Mouse (Mus musculus) forebrain, embryonic 15.5 days (tissue): ENCODE results near the gene Ski. TPM values are rescaled to one million over a fixed set of nuclear protein-coding genes. Genes with fewer than 3 reads are reported as not detected.

Experiments used
- ATAC-seq: fragments of 200-750 bp; cut with Nextera tagmentation; replicated peaks from 2 replicates; pipeline ENCODE4 v1.8.0; 2017; ENCODE audit warnings: mild to moderate bottlenecking, moderate TSS enrichment, moderate library complexity
- H3K27ac ChIP-seq: fragments of 300-500 bp; sonication (generic); replicated peaks from 2 replicates; pipeline ENCODE4 v1.5.1; 2015; ENCODE audit warnings: mild to moderate bottlenecking, inconsistent platforms
- H3K27me3 ChIP-seq: fragments of 300-500 bp; sonication (generic); 2 replicates; pipeline ENCODE4 v1.6.1; 2015; ENCODE audit warnings: inconsistent platforms
- H3K36me3 ChIP-seq: fragments of 300-500 bp; sonication (generic); 2 replicates; pipeline ENCODE4 v1.6.1; 2015; ENCODE audit warnings: mild to moderate bottlenecking, inconsistent platforms
- H3K4me1 ChIP-seq: fragments of 300-500 bp; sonication (generic); 2 replicates; pipeline ENCODE4 v1.6.1; 2015; ENCODE audit warnings: inconsistent platforms
- H3K4me2 ChIP-seq: fragments of 300-500 bp; sonication (generic); replicated peaks from 2 replicates; pipeline ENCODE4 v1.6.1; 2015; ENCODE audit warnings: mild to moderate bottlenecking, inconsistent platforms
- H3K4me3 ChIP-seq: fragments of 300-500 bp; sonication (generic); 2 replicates; pipeline ENCODE4 v1.5.1; 2015; ENCODE audit warnings: mild to moderate bottlenecking, inconsistent platforms
- H3K9ac ChIP-seq: fragments of 300-500 bp; sonication (generic); replicated peaks from 2 replicates; pipeline ENCODE4 v1.6.1; 2015; ENCODE audit warnings: mild to moderate bottlenecking, inconsistent platforms
- H3K9me3 ChIP-seq: fragments of 300-500 bp; sonication (generic); 2 replicates; pipeline ENCODE4 v1.6.1; 2016; ENCODE audit warnings: inconsistent platforms
- WGBS: fragments of 180-500 bp; shearing (Covaris S2); methylation state at CpG from one replicate; pipeline ENCODE4 v1.1.7; 2015; ENCODE audit warnings: mixed read lengths; 5-methylcytosine and 5-hydroxymethylcytosine counted together
- polyA plus RNA-seq: library from polyadenylated mRNA; unstranded; fragments of >200 nt; fragmentation: Nextera tagmentation; extraction: Ambion mirVana; gene quantifications from 2 replicates; pipeline ENCODE4 v1.2.1, GENCODE M21; 2015

The Ski gene
- polyA plus RNA-seq, 1 experiment from 2014 or later, result 14.3 TPM

GRCm38 (mm10) chr4:155246691-155247105 lies 24.3 kb upstream of the Ski start:
- peak; percentile 36 for ATAC-seq
- Histone ChIP-seq H3K9ac (no peak overlapping the region), H3K36me3 (no peaks in the 10 kb centered on the region), H3K9me3 (no peaks in the 10 kb centered on the region), H3K4me1 (peaks cover 34% of the 10 kb centered on the region), H3K27me3 (no peaks in the 10 kb centered on the region), H3K27ac (peak overlapping the region; percentile 78), H3K4me3 (no peak overlapping the region), H3K4me2 (no peak overlapping the region)
- WGBS, result 55% methylated on average over 12 of the region's 12 CpGs

GRCm38 (mm10) chr4:155245770-155246492 lies 23.5 kb upstream of the Ski start:
- no peak for ATAC-seq
- Histone ChIP-seq H3K27me3 (no peaks in the 10 kb centered on the region), H3K4me1 (peaks cover 26% of the 10 kb centered on the region), H3K4me3 (no peak overlapping the region), H3K4me2 (no peak overlapping the region), H3K36me3 (no peaks in the 10 kb centered on the region), H3K27ac (peak overlapping the region; percentile 78), H3K9ac (0 out of 2 replicates have a peak overlapping the region, but pooled peaks have one; percentile 1), H3K9me3 (no peaks in the 10 kb centered on the region)
- 74% methylated on average over 6 of the region's 6 CpGs for WGBS

DNA sequence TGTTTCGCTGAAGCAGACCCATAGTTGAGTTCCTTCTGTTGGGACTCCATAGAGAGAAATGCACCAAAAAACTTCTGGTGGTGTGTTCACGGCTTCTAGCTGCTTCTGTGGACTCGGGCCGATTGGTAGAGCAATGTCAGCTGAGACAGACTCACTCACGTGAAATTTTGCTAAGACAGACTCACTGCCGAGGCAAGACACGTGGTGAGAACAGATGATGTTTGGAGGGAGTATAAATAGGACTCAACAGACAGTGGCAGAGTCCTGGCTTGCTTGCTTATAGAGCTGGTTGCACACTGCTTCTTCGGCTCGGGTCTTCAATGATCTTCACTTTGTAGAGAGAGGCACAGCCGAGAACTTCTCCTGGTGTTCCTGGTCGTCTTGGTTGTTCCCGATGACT lies 20.8 kb upstream of the Ski start:
- no peaks in the 10 kb centered on the region for H3K27me3 ChIP-seq
- 78% methylated on average over 12 of the region's 12 CpGs for WGBS
- H3K4me1 ChIP-seq, result peaks cover 17% of the 10 kb centered on the region
- H3K27ac ChIP-seq, result no peak overlapping the region
- no peak overlapping the region for H3K9ac ChIP-seq
- no peaks in the 10 kb centered on the region for H3K9me3 ChIP-seq
- H3K4me2 ChIP-seq, result no peak overlapping the region
- no peak for ATAC-seq
- no peak overlapping the region for H3K4me3 ChIP-seq
- no peaks in the 10 kb centered on the region for H3K36me3 ChIP-seq

- peaks cover 17% of the 10 kb centered on the region for H3K4me1 ChIP-seq
- no peak overlapping the region for H3K27ac ChIP-seq
- no peak overlapping the region for H3K4me3 ChIP-seq
- no peaks in the 10 kb centered on the region for H3K36me3 ChIP-seq
- no peaks in the 10 kb centered on the region for H3K9me3 ChIP-seq
- ATAC-seq, result no peak
- no peak overlapping the region for H3K4me2 ChIP-seq
- H3K27me3 ChIP-seq, result no peaks in the 10 kb centered on the region
- WGBS, result 93% methylated on average over 5 of the region's 5 CpGs
- H3K9ac ChIP-seq, result no peak overlapping the region
Measured at GRCm38 (mm10) chr4:155242292-155242691, 19.9 kb upstream of the Ski start.

DNA sequence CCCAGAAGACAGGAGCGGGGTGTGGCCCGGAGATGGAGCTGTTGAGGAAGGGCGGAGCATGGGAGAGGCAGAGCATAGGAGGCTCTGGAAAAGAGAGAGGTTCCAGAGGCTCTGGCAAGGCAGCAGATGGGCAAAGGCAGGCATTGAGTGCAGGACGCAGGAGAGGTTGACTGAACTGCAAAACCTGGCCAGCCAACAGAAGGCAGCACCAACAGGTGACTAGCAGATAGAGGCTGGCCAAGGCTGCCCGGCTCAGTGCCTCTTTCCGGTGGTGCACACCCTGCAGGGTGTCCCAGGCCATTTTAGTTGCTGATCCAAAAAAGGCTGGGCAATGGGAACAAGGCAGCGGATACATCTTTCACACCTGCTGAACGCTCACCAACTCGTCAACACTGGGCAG lies 19.4 kb upstream of the Ski start:
- no peak overlapping the region for H3K4me3 ChIP-seq
- no peaks in the 10 kb centered on the region for H3K27me3 ChIP-seq
- H3K4me2 ChIP-seq, result no peak overlapping the region
- H3K27ac ChIP-seq, result no peak overlapping the region
- no peak overlapping the region for H3K9ac ChIP-seq
- H3K36me3 ChIP-seq, result no peaks in the 10 kb centered on the region
- H3K9me3 ChIP-seq, result no peaks in the 10 kb centered on the region
- ATAC-seq, result no peak
- peaks cover 12% of the 10 kb centered on the region for H3K4me1 ChIP-seq
- WGBS, result 78% methylated on average over 9 of the region's 9 CpGs

DNA sequence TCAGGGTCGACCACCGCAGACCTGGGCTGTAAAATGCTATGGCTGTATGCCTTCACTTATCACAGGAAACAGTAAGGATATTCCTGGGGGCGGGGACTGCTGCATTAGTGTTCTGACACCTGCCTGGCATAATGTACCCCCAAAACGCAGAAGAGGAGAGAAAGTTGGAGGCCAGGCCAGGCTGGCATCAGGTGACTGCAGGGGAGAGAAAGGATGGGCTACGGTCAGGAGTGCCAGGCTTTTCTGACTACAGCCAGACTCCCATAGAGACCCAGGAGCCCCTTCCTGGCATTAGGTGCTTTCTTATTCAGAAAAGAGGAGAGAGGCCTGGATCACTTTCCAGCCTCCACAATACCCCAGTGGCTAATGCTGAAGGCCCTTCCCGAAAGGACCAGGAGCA lies 17.1 kb upstream of the Ski start:
- 62% methylated on average over 6 of the region's 6 CpGs for WGBS

DNA sequence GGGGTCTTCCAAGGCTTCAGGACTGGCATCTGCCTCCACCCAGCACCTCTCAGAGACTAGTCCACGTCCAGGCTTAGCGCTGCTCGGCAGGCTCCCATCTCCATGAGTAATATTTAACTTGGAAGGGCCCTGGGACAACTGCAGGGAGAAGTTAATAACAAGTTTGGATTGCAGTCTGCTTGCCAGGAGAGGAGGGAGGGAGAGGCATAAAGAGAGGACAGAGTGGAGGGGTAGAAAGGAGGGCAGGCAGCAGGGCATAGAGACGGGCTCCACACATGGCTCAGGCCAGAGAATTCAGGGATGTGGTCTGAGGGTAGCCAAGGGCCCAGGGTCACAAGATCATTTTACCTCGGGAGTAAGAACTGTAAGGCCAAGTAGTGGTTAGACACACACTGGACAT lies 15.9 kb upstream of the Ski start:
- Histone ChIP-seq H3K4me2 (no peak overlapping the region), H3K27ac (no peak overlapping the region), H3K9ac (no peak overlapping the region), H3K9me3 (no peaks in the 10 kb centered on the region), H3K36me3 (no peaks in the 10 kb centered on the region), H3K4me1 (peaks cover 34% of the 10 kb centered on the region), H3K27me3 (no peaks in the 10 kb centered on the region), H3K4me3 (no peak overlapping the region)
- 84% methylated on average over 5 of the region's 5 CpGs for WGBS
- no peak for ATAC-seq

More for the DNA sequence above, 17.1 kb upstream of the Ski start:
- H3K4me3 ChIP-seq, result no peak overlapping the region
- no peak overlapping the region for H3K4me2 ChIP-seq
- peaks cover 22% of the 10 kb centered on the region for H3K4me1 ChIP-seq
- no peaks in the 10 kb centered on the region for H3K27me3 ChIP-seq
- H3K9ac ChIP-seq, result no peak overlapping the region
- no peaks in the 10 kb centered on the region for H3K9me3 ChIP-seq
- H3K27ac ChIP-seq, result no peak overlapping the region
- no peak for ATAC-seq
- no peaks in the 10 kb centered on the region for H3K36me3 ChIP-seq

DNA sequence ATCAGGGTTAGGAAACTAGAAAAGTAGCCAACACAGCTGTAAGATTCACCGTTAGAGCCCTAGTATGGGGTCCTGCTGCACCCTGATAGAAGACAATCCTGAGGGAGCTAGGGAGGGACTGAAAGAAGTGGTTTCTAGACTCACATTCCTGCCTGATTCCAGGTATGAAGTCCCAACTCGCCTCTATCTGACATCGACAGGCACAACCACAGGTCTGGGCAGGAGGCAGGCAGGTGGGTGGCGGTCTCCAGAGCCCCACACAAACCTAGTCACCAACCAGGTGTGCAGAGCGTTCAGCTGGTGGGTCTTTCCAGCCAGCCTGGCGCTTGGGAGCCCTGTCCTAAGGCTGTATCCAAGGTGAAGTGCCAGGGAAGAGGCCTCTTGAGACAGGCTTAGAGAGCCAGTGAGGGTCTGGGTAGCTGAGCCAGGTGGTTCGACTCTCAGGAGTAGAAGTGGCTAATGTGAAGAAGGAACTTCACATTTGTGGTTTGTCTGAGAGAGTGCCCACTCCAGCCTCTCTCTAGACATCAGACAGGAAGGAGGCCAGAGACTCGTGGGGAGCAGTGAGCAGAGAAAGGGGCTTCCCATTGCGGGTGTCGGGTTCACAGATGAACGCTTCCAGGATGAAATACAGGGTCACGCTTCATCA lies 14.5 kb upstream of the Ski start:
- 85% methylated on average over 12 of the region's 12 CpGs for WGBS
- H3K9ac ChIP-seq, result no peak overlapping the region
- peaks cover 36% of the 10 kb centered on the region for H3K4me1 ChIP-seq
- H3K36me3 ChIP-seq, result no peaks in the 10 kb centered on the region
- no peaks in the 10 kb centered on the region for H3K9me3 ChIP-seq
- H3K4me3 ChIP-seq, result no peak overlapping the region
- peak overlapping the region; percentile 98 for H3K27ac ChIP-seq
- H3K27me3 ChIP-seq, result no peaks in the 10 kb centered on the region
- no peak overlapping the region for H3K4me2 ChIP-seq
- ATAC-seq, result no peak

DNA sequence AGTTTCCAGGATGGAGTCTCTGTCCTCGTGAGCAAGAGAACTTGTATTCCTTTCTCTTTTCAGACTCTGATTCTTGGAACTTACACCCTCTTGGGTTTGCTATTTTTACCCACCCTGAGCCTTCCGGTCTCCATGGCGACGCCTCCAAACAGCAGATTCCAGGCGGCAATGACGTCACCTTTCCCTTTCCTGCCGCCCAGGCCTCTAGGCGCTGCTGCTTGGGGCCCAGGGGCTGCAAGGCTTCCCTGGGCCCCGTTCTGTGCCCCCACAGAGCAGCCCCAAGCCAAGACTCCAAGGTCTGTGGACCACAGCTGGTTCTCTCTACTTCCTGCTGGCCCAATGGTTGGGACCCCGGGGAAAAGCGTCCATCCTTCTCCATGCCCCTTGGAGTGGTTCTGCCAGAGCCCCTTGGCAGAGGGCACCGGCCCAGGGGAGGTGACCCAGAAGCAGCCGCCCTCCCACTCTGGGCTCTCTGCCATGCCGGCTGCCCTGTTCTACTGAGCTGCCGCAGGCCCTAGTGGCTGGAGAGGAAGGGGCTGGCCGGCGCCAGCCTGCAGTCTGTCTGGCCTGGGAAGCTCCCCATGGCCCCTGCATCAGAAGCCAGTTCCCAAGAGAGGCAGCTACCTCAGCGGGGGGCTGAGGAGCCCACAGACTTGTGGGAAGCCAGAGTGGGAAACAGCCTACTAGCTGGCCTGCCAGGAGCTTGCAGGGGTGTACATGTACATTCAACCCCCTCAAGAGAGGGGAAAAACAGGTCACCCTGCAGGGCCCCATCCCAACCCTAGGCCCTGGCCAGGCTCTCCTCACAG lies 13.1 kb upstream of the Ski start:
- ATAC-seq, result peak; percentile 87
- Histone ChIP-seq H3K9ac (peak overlapping the region; percentile 48), H3K4me1 (peaks cover 36% of the 10 kb centered on the region), H3K27me3 (no peaks in the 10 kb centered on the region), H3K4me2 (peak overlapping the region; percentile 41), H3K36me3 (no peaks in the 10 kb centered on the region), H3K9me3 (no peaks in the 10 kb centered on the region), H3K4me3 (peak overlapping the region; percentile 15; the same call in 1 of the 2 replicates), H3K27ac (peak overlapping the region; percentile 98)
- WGBS, result 8% methylated on average over 18 of the region's 18 CpGs

DNA sequence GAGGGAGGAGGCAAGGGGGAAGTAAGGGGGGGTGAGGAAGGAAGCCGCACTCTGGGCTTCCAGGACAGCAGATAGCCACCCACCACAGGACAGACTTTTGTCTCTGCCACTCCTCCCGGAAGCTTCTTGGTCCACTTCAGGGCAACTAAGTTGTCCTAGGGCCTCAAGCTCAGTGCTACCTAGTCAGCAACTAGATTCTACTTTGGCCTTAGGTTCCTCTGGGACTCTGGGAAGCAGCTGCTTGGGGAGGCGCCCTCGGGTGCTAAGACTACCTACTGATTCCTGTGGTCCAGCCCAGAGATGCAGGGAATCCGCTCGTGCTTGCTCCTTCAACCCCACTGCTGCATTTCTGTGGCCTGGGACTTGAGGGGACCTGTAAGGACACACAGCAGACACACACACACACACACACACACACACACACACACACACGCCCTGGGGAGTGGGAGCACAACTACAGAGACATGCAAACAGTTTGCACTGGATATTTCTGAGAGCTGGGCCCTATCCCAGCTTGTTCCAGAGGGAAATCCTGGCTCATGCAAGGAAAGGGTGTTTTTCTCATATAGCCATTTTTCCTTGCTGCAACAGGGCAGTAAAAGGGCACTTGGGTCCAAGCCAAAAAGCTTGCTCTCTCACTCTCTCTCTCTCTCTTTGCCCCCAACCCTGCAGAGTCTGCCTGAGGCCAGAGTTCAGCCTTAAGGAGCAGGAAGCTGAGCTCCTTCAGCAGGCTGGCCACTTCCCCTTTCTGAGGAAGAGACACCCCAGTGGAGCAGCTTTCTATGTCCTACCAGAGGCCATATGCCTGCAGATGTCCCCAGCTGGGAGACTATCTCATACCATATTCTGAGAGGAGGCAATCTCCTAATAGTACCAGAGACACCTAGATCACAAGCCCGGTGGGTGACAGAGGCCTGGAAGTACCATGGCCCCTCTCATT lies 12.2 kb upstream of the Ski start:
- Histone ChIP-seq H3K4me1 (peaks cover 36% of the 10 kb centered on the region), H3K36me3 (no peaks in the 10 kb centered on the region), H3K9me3 (no peaks in the 10 kb centered on the region), H3K4me3 (0 out of 2 replicates have a peak overlapping the region, but pooled peaks have one; percentile 15), H3K27me3 (no peaks in the 10 kb centered on the region), H3K27ac (peak overlapping the region; percentile 98), H3K9ac (0 out of 2 replicates have a peak overlapping the region, but pooled peaks have one; percentile 6), H3K4me2 (peak overlapping the region; percentile 41)
- ATAC-seq, result no peak; the same call in 1 of the 2 replicates
- 49% methylated on average over 8 of the region's 8 CpGs for WGBS

- WGBS, result 11% methylated on average over 10 of the region's 10 CpGs
- H3K9ac ChIP-seq, result peak overlapping the region; percentile 29; the same call in 1 of the 2 replicates
- H3K4me1 ChIP-seq, result peaks cover 36% of the 10 kb centered on the region
- peak; percentile 53 for ATAC-seq
- H3K9me3 ChIP-seq, result no peaks in the 10 kb centered on the region
- H3K36me3 ChIP-seq, result no peaks in the 10 kb centered on the region
- no peak overlapping the region for H3K4me3 ChIP-seq
- H3K27ac ChIP-seq, result peak overlapping the region; percentile 98
- H3K27me3 ChIP-seq, result no peaks in the 10 kb centered on the region
- H3K4me2 ChIP-seq, result no peak overlapping the region
Measured at GRCm38 (mm10) chr4:155233878-155234277, 11.5 kb upstream of the Ski start.
